Mouse (Mus musculus): ENCODE results near the gene Plcg1. TPM values are rescaled to one million over a fixed set of nuclear protein-coding genes. Genes with fewer than 3 reads are reported as not detected.

Gene Plcg1
- total and polyA plus RNA-seq, 2 experiments from 2014 or later: 21.6 to 53.4 TPM

DNA sequence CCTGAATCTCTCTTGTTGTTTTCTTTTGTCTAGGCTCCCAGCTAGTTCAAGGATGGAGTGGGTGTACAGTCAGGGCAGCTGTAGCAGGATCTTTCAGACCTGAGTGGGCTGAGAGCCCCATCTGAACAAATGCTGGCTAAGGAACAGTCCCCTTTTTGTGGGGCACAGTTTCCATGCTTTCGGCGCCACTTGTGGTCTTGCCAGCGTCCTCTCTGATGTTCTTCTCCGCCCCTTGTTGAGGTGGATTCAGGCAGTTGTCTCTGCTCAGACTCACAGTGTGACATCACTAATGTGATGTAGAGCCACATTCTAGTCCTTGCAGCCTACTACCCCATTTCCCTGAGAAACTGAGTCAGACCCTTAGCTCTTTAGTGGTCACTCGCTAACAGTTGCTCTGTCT, 15.5 kb downstream of the Plcg1 start:
- Histone ChIP-seq H3K4me2 (ENCODE audit: low read depth, low read length) (no peak overlapping the region), H3K9ac (replicated peaks; ENCODE audit: low read depth, low read length) (no peak overlapping the region), H3K27ac (ENCODE audit: low read depth) (peak overlapping the region; percentile 28; the same call in 1 of the 2 replicates), H3K36me3 (replicated peaks; ENCODE audit: control insufficient read depth, insufficient read depth, low read length) (peaks cover 41% of the 10 kb centered on the region), H3K4me3 (ENCODE audit: low read depth, low read length) (no peak overlapping the region), H3K27me3 (ENCODE audit: control insufficient read depth, insufficient read depth, low read length) (no peaks in the 10 kb centered on the region), H3K4me1 (ENCODE audit: control insufficient read depth, insufficient read depth) (peaks cover 31% of the 10 kb centered on the region), H3K9me3 (replicated peaks; ENCODE audit: control insufficient read depth, low read length) (no peaks in the 10 kb centered on the region)
- no peak for DNase-seq (ENCODE audit: low spot score)
- TF ChIP-seq CTCF (IDR thresholded peaks at IDR 0.05; ENCODE audit: low read depth) (no peak), EP300 (IDR thresholded peaks at IDR 0.05; ENCODE audit: low read depth) (no peak)
- no peak for ATAC-seq (ENCODE audit: insufficient read depth, low read depth)
- 96% methylated on average over 5 of the region's 5 CpGs for WGBS

DNA sequence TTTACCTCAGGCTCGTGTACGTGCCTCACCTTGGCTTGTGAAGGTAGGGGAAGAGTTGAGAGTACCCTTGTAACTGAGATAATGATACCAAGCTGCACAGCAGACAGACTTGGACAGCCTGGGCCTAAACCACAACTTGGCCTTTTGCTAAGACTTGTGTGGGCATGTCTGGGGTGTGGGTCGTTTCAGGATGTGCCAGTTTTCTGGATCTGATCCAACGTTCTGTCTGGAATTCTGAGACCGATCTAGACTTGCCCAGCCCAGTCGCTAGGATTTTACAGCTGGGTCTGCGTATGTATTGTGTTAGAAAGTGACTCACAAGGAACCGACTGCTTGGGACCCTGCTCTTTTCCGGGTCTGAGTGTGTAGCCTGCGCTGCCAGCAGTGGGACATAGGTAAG, 16.0 kb downstream of the Plcg1 start:
- ATAC-seq (ENCODE audit: insufficient read depth, low read depth): no peak
- Histone ChIP-seq H3K4me2 (ENCODE audit: low read depth, low read length) (no peak overlapping the region), H3K36me3 (replicated peaks; ENCODE audit: control insufficient read depth, insufficient read depth, low read length) (peaks cover 46% of the 10 kb centered on the region), H3K9ac (replicated peaks; ENCODE audit: low read depth, low read length) (no peak overlapping the region), H3K27ac (ENCODE audit: low read depth) (no peak overlapping the region), H3K9me3 (replicated peaks; ENCODE audit: control insufficient read depth, low read length) (no peaks in the 10 kb centered on the region), H3K27me3 (ENCODE audit: control insufficient read depth, insufficient read depth, low read length) (no peaks in the 10 kb centered on the region), H3K4me3 (ENCODE audit: low read depth, low read length) (no peak overlapping the region), H3K4me1 (ENCODE audit: control insufficient read depth, insufficient read depth) (peaks cover 30% of the 10 kb centered on the region)
- WGBS: 73% methylated on average over 10 of the region's 10 CpGs
- no peak for DNase-seq (ENCODE audit: low spot score)
- TF ChIP-seq EP300 (IDR thresholded peaks at IDR 0.05; ENCODE audit: low read depth): no peak
- TF ChIP-seq CTCF (IDR thresholded peaks at IDR 0.05; ENCODE audit: low read depth): no peak

DNA sequence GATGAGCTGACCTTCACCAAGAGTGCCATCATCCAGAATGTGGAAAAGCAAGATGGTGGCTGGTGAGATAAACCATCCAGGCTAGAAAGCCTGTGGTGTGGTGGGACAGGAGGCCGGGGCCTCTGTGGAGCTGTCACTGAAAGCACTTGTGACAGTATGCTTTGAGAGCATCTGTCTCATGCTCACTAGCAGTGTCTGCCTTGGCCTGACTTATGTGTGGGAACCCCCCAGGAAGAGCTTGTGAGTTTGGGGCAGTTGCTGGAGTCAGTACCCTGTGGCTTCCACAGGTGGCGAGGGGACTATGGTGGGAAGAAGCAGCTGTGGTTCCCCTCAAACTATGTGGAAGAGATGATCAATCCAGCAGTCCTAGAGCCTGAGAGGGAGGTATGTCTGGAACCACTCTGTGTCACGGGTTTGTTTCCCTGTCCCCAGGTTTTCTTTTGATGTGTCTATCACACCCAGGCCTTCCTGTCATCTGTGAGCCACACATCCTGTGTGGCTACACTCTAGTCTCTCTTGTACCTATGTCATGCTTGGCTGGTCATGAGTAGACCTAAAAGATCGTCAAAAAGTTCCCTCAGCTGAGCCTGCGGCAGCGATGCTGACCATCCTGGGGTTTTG, 25.6 kb downstream of the Plcg1 start:
- 81% methylated on average over 6 of the region's 6 CpGs for WGBS
- no peak overlapping the region for H3K27ac ChIP-seq (ENCODE audit: low read depth)
- DNase-seq (ENCODE audit: low spot score) (no peak), ATAC-seq (ENCODE audit: insufficient read depth, low read depth) (no peak)
- H3K9me3 ChIP-seq (replicated peaks; ENCODE audit: control insufficient read depth, low read length): no peaks in the 10 kb centered on the region
- H3K27me3 ChIP-seq (ENCODE audit: control insufficient read depth, insufficient read depth, low read length): no peaks in the 10 kb centered on the region
- no peak overlapping the region for H3K9ac ChIP-seq (replicated peaks; ENCODE audit: low read depth, low read length)
- H3K4me2 ChIP-seq (ENCODE audit: low read depth, low read length): no peak overlapping the region
- H3K4me3 ChIP-seq (ENCODE audit: low read depth, low read length): no peak overlapping the region
- TF ChIP-seq EP300 (IDR thresholded peaks at IDR 0.05; ENCODE audit: low read depth): no peak
- TF ChIP-seq CTCF (IDR thresholded peaks at IDR 0.05; ENCODE audit: low read depth): no peak
- no peaks in the 10 kb centered on the region for H3K4me1 ChIP-seq (ENCODE audit: control insufficient read depth, insufficient read depth)
- H3K36me3 ChIP-seq (replicated peaks; ENCODE audit: control insufficient read depth, insufficient read depth, low read length): peaks cover 100% of the 10 kb centered on the region

DNA sequence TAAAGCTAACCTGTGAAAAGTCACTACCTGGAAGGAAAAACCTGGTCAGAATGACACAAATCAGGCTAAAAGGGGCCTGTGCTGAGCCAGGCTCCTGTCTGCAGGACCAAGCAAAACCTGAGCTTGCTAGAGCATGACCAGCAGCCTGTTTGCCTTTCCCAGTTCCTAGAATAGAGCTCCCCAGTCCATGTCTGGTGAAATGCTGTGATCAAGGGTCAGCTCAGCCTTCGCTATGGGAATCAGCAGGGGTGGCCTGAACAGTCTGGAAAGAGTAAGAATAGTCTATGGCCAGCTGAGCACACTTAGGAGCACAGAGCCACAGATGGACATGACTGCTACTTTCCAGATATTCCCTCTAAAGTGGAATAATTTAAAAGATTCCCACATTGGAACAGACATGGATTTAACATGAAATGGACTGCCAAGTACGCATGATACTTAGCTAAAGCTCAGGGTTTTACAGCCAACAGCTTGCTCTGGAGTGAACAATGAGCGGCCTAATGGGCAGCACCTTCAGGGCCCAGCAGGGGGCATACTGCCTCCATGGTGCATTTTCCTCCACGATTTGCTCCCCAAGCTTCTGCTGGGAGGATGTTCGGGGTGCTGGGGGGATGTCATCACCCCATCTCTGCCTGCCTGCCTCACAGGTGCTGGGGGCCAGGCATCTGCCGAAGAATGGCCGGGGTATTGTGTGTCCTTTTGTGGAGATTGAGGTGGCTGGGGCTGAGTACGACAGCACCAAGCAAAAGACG, 29.5 kb downstream of the Plcg1 start:
- 79% methylated on average over 9 of the region's 9 CpGs for whole genome bisulfite sequencing
- Histone ChIP-seq H3K27ac (ENCODE audit: low read depth) (no peak overlapping the region), H3K4me3 (ENCODE audit: low read depth, low read length) (no peak overlapping the region), H3K4me1 (ENCODE audit: control insufficient read depth, insufficient read depth) (peaks cover 3% of the 10 kb centered on the region; the same call in 1 of the 2 replicates), H3K9ac (replicated peaks; ENCODE audit: low read depth, low read length) (no peak overlapping the region), H3K36me3 (replicated peaks; ENCODE audit: control insufficient read depth, insufficient read depth, low read length) (peaks cover 88% of the 10 kb centered on the region), H3K9me3 (replicated peaks; ENCODE audit: control insufficient read depth, low read length) (no peaks in the 10 kb centered on the region), H3K4me2 (ENCODE audit: low read depth, low read length) (no peak overlapping the region), H3K27me3 (ENCODE audit: control insufficient read depth, insufficient read depth, low read length) (no peaks in the 10 kb centered on the region)
- DNase-seq (ENCODE audit: low spot score) (no peak), ATAC-seq (ENCODE audit: insufficient read depth, low read depth) (no peak)
- TF ChIP-seq EP300 (IDR thresholded peaks at IDR 0.05; ENCODE audit: low read depth) (no peak), CTCF (IDR thresholded peaks at IDR 0.05; ENCODE audit: low read depth) (peak; percentile 65)

DNA sequence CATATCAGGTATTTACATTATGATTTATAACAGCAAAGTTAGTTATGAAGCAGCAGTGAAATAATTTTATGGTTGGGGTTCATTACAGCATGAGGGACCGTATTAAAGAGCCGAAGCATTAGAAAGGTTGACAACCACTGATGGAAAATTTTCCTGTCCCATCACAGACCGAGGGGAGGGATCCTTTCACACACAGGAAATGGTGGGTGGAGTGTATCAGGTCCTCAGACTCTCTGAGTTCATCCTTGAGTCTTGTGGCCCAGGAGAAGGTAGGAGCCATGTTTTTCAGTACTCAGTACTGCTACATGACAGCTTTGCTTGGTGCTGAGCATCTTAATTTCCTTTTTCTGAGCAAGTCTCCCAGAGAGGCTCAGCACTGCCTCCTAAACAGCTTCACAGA, 32.7 kb downstream of the Plcg1 start:
- Histone ChIP-seq H3K9ac (replicated peaks; ENCODE audit: low read depth, low read length) (no peak overlapping the region), H3K4me3 (ENCODE audit: low read depth, low read length) (no peak overlapping the region), H3K27me3 (ENCODE audit: control insufficient read depth, insufficient read depth, low read length) (no peaks in the 10 kb centered on the region), H3K4me1 (ENCODE audit: control insufficient read depth, insufficient read depth) (peaks cover 3% of the 10 kb centered on the region; the same call in 1 of the 2 replicates), H3K4me2 (ENCODE audit: low read depth, low read length) (no peak overlapping the region), H3K9me3 (replicated peaks; ENCODE audit: control insufficient read depth, low read length) (no peaks in the 10 kb centered on the region), H3K36me3 (replicated peaks; ENCODE audit: control insufficient read depth, insufficient read depth, low read length) (peaks cover 56% of the 10 kb centered on the region), H3K27ac (ENCODE audit: low read depth) (no peak overlapping the region)
- no peak for ATAC-seq (ENCODE audit: insufficient read depth, low read depth)
- DNase-seq (ENCODE audit: low spot score): no peak
- TF ChIP-seq CTCF (IDR thresholded peaks at IDR 0.05; ENCODE audit: low read depth): no peak
- no peak for TF ChIP-seq EP300 (IDR thresholded peaks at IDR 0.05; ENCODE audit: low read depth)
- 80% methylated on average over 3 of the region's 3 CpGs for WGBS

Data from heart, postnatal 0 days (tissue).